Mouse (Mus musculus): Measurements from ENCODE around the gene Enpp1. TPM values are rescaled to one million over a fixed set of nuclear protein-coding genes. Genes with fewer than 3 reads are reported as not detected.

The Enpp1 gene
- polyA plus RNA-seq, 1 experiment = 26.9 TPM

DNA sequence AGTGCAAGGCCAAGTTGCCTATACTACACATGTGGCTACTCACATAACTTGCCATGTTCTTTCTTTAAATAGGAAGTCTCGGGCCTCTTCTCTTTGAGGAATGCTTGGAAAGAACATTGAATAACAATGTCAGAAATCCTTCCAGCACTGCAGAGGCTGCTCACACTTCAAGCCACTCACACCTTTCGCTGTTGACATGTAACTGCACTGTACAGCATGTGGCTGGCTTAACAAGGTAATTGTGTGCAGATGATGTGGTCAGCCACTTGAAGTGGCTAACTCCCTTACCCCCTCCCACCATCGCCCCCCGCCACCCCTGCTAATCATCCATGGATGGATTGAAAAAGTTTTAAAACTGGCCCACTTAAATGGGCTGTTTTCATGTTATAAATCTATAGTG is 118.4 kb downstream of the Enpp1 start:
- Histone ChIP-seq H3K27ac (ENCODE audit: insufficient read depth, low read length) (0 out of 2 replicates have a peak overlapping the region, but pooled peaks have one; percentile 4), H3K4me3 (ENCODE audit: insufficient read depth, low read length) (no peak overlapping the region), H3K4me1 (ENCODE audit: control insufficient read depth, insufficient read depth, low read length) (peaks cover 21% of the 10 kb centered on the region)
- no peak for TF ChIP-seq CTCF (IDR thresholded peaks at IDR 0.05; ENCODE audit: borderline replicate concordance, insufficient read depth, low read length)
- TF ChIP-seq POLR2A (IDR thresholded peaks at IDR 0.05; ENCODE audit: low read depth, low read length) = no peak

DNA sequence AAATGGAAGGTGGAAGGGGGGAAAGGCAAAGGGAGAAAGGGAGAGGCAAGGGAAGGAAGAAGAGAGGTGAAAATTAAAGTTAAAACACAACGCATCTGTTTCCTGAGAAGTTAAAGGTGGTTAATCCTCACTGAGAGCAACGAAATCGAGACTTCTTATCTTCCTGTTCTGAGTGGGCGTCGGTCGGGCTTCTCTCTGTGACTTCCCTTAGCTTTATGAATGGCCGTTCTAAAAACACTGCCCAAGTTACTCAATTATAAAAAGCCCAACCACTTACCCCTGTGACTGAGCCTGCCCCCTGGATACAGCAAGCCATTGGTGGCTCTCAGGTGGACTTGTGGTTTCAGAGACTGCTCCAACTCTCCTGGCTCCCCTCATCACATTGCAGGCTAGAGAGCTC is 119.0 kb downstream of the Enpp1 start:
- no peak for TF ChIP-seq POLR2A (IDR thresholded peaks at IDR 0.05; ENCODE audit: low read depth, low read length)
- TF ChIP-seq CTCF (IDR thresholded peaks at IDR 0.05; ENCODE audit: borderline replicate concordance, insufficient read depth, low read length) = no peak
- H3K27ac ChIP-seq (ENCODE audit: insufficient read depth, low read length) = peak overlapping the region; percentile 4; the same call in 1 of the 2 replicates
- H3K4me3 ChIP-seq (ENCODE audit: insufficient read depth, low read length) = no peak overlapping the region
- H3K4me1 ChIP-seq (ENCODE audit: control insufficient read depth, insufficient read depth, low read length) = peaks cover 24% of the 10 kb centered on the region

DNA sequence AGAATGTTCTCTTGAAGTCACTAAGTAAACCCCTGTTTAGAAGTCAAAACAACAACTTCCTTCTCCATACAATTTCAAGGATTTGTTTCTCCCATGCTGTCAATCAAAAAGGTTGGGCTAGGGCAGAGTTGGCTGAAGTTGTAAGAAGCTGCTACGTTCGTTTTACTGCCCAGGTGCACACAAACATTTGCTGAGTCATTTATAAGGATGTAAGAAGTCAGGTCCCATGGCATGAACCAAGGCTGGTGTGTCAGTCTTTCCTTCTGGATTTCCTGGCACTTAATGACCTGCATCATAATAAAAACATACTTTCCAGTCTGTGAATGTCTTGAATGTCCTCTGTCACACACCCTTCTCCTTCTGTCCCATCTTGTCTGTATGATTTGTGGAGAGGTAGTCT is 119.6 kb downstream of the Enpp1 start:
- peaks cover 22% of the 10 kb centered on the region for H3K4me1 ChIP-seq (ENCODE audit: control insufficient read depth, insufficient read depth, low read length)
- TF ChIP-seq CTCF (IDR thresholded peaks at IDR 0.05; ENCODE audit: borderline replicate concordance, insufficient read depth, low read length) (no peak), POLR2A (IDR thresholded peaks at IDR 0.05; ENCODE audit: low read depth, low read length) (no peak)
- no peak overlapping the region for H3K4me3 ChIP-seq (ENCODE audit: insufficient read depth, low read length)
- H3K27ac ChIP-seq (ENCODE audit: insufficient read depth, low read length) = peak overlapping the region; percentile 67; the same call in 1 of the 2 replicates

DNA sequence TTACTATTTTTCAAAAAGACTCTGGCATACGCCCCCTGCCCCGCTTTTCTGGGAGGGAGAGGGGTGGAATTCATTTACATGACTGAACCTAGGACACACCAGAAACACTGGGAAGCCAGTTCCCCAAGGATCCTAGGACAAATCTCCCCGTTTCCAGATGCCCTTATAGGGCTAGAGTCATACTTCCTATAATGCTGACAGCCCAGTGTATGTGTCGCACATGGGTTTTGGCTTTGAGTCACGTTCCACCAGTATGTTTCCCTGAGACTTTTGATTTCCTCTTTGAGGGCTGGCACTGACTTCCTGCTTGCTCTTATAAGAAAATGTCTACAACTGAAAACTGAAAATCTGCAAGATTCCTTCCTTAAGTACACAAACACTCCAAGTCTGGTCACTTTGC is 120.2 kb downstream of the Enpp1 start:
- Histone ChIP-seq H3K4me3 (ENCODE audit: insufficient read depth, low read length) (no peak overlapping the region), H3K4me1 (ENCODE audit: control insufficient read depth, insufficient read depth, low read length) (peaks cover 21% of the 10 kb centered on the region), H3K27ac (ENCODE audit: insufficient read depth, low read length) (peak overlapping the region; percentile 67)
- no peak for TF ChIP-seq POLR2A (IDR thresholded peaks at IDR 0.05; ENCODE audit: low read depth, low read length)
- TF ChIP-seq CTCF (IDR thresholded peaks at IDR 0.05; ENCODE audit: borderline replicate concordance, insufficient read depth, low read length) = no peak

DNA sequence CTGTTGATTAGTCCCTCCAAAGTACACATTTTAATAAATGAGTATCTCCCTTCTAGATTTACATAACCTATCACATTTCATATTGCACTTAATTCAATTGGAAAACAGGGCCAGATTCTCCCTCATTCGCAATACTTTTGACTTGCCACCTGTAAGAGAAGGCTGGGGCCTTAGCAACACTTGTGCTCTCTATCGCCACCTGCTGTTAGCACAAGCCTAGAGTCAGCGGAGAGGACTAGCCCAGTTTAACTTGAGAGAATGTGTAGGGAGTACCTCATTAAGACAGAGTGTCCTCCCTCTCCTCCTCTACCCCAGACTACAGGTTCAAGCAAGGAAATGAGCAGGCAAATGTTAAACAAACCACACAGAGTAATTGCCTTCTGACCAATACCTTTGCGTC is 120.8 kb downstream of the Enpp1 start:
- no peak for TF ChIP-seq POLR2A (IDR thresholded peaks at IDR 0.05; ENCODE audit: low read depth, low read length)
- peak; percentile 73; the same call in 1 of the 2 replicates for TF ChIP-seq CTCF (IDR thresholded peaks at IDR 0.05; ENCODE audit: borderline replicate concordance, insufficient read depth, low read length)
- Histone ChIP-seq H3K4me3 (ENCODE audit: insufficient read depth, low read length) (no peak overlapping the region), H3K27ac (ENCODE audit: insufficient read depth, low read length) (peak overlapping the region; percentile 67), H3K4me1 (ENCODE audit: control insufficient read depth, insufficient read depth, low read length) (peaks cover 21% of the 10 kb centered on the region)

DNA sequence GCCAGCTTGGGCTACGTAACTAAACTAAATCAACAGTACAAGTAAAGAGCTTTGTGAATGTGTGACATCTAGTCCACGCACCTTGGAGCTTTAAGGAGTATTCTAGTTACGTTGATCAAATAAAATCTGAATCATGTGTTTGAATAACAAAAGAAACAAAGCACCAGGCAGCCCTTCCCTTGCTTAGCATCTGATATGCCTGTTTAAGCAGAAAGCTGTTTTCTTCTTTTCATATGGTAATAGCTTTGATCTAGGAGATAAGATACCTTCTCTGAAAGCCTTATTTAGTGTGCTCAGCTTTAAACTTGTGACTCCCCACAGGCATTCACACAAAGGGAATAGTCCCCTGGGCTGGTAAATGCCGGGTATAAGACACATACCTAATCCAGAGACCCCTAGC is 121.4 kb downstream of the Enpp1 start:
- H3K4me1 ChIP-seq (ENCODE audit: control insufficient read depth, insufficient read depth, low read length) = peaks cover 21% of the 10 kb centered on the region
- no peak for TF ChIP-seq CTCF (IDR thresholded peaks at IDR 0.05; ENCODE audit: borderline replicate concordance, insufficient read depth, low read length)
- no peak for TF ChIP-seq POLR2A (IDR thresholded peaks at IDR 0.05; ENCODE audit: low read depth, low read length)
- no peak overlapping the region for H3K4me3 ChIP-seq (ENCODE audit: insufficient read depth, low read length)
- H3K27ac ChIP-seq (ENCODE audit: insufficient read depth, low read length) = peak overlapping the region; percentile 30; the same call in 1 of the 2 replicates

DNA sequence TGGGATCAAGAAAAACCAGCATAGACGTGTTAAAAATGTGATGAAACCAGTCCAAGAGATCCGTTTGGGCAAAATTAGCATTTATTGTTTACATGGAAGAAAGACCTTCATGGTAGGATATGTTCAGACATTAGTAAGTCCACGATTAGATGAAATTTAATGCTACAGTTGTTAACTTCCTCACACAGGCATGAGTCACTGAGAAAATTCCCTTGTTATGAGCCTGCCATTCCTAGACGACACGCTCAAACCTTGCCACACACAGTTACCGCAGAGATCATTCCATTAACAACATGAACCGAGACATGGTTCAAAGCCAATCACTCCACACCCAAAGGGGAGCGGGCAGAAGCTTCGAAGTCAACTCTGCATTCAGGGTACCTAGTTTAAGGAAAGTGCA is 122.7 kb downstream of the Enpp1 start:
- no peak overlapping the region for H3K4me3 ChIP-seq (ENCODE audit: insufficient read depth, low read length)
- TF ChIP-seq POLR2A (IDR thresholded peaks at IDR 0.05; ENCODE audit: low read depth, low read length) (no peak), CTCF (IDR thresholded peaks at IDR 0.05; ENCODE audit: borderline replicate concordance, insufficient read depth, low read length) (no peak)
- peak overlapping the region; percentile 99 for H3K27ac ChIP-seq (ENCODE audit: insufficient read depth, low read length)

DNA sequence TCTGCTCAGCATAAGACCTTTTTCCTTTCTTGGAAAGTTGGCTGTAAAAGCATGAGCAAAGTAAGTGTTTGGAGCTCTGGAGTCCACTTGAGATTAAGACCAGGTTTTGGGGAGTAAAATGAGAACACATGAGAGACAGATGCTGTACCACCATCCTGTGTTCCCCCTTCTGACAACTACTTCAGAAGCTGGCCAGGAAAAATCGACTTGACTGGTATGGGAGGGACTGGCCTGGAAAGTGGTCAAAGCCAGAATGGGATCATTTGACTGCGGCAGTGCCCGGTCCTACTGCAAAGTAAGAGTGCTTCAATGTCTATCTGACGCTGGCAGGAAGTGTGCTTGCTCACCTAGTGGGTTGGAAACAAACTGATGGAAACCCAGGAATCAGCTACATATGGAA is 123.1 kb downstream of the Enpp1 start:
- Histone ChIP-seq H3K4me3 (ENCODE audit: insufficient read depth, low read length) (no peak overlapping the region), H3K27ac (ENCODE audit: insufficient read depth, low read length) (peak overlapping the region; percentile 99), H3K4me1 (ENCODE audit: control insufficient read depth, insufficient read depth, low read length) (peaks cover 21% of the 10 kb centered on the region)
- TF ChIP-seq CTCF (IDR thresholded peaks at IDR 0.05; ENCODE audit: borderline replicate concordance, insufficient read depth, low read length) (no peak), POLR2A (IDR thresholded peaks at IDR 0.05; ENCODE audit: low read depth, low read length) (no peak)

More for the DNA sequence above, 122.7 kb downstream of the Enpp1 start:
- H3K4me1 ChIP-seq (ENCODE audit: control insufficient read depth, insufficient read depth, low read length) = peaks cover 21% of the 10 kb centered on the region

Other genes starting within 250 kb of the Enpp1 start
- gene Ccn2, start 116.7 kb downstream of the Enpp1 start, polyA plus RNA-seq (2011; ENCODE audit: insufficient read length, low read depth, missing spikeins) = 483 and 1,320 TPM in 2 replicates
- 5.0 and 10.9 TPM in 2 replicates for gene Enpp3, start 130.7 kb upstream of the Enpp1 start, polyA plus RNA-seq (2011; ENCODE audit: insufficient read length, low read depth, missing spikeins)
- 26.2 and 32.6 TPM in 2 replicates for gene Med23, start 157.8 kb upstream of the Enpp1 start, polyA plus RNA-seq (2011; ENCODE audit: insufficient read length, low read depth, missing spikeins)
- not detected in 2 replicates for gene Arg1, start 215.3 kb upstream of the Enpp1 start, polyA plus RNA-seq (2011; ENCODE audit: insufficient read length, low read depth, missing spikeins)

All from embryonic fibroblast, embryonic 13.5 days (primary cell).